Mouse (Mus musculus): ENCODE measurements around the gene Rdh16f1.

- TF ChIP-seq POLR2A (IDR thresholded peaks at IDR 0.05; ENCODE audit: borderline replicate concordance, control insufficient read depth, low read depth, low read length), result no peak
- no peak for TF ChIP-seq CTCF (IDR thresholded peaks at IDR 0.05; ENCODE audit: control insufficient read depth, insufficient read depth, low read length)
Observed at GRCm38 (mm10) chr10:127748847-127749612, 10.6 kb upstream of the Rdh16f1 start.

Measured in bone marrow, adult 2 months (tissue).